Mouse (Mus musculus) CH12.LX (cell line): ENCODE measurements around the gene Kpna6.

Experiments used
- CTCF ChIP-seq, 2 experiments: IDR thresholded peaks in 1 of 2; conservative IDR thresholded peaks in 1 of 2; 2 replicates each; pipeline ENCODE4 v1.5.1; 2011 to 2012; ENCODE audit warnings: low read depth in 2 of 2, low read length in 2 of 2, improper control_type of control experiment in 1 of 2, inconsistent platforms in 1 of 2, mild to moderate bottlenecking in 1 of 2, moderate library complexity in 1 of 2
- ETS1 ChIP-seq: conservative IDR thresholded peaks from 2 replicates; pipeline ENCODE4 v1.6.1; 2012; ENCODE audit warnings: low read depth, mild to moderate bottlenecking, inconsistent platforms, low read length, improper control_type of control experiment, moderate library complexity
- HCFC1 ChIP-seq: IDR thresholded peaks from 2 replicates; pipeline ENCODE4 v1.6.1; 2012; ENCODE audit warnings: low read depth, mild to moderate bottlenecking, inconsistent platforms, low read length, improper control_type of control experiment
- KAT2A ChIP-seq: IDR thresholded peaks from 2 replicates; pipeline ENCODE4 v1.6.1; 2012; ENCODE audit warnings: low read length, improper control_type of control experiment, inconsistent platforms; ENCODE audit not compliant: insufficient replicate concordance
- MYC ChIP-seq: IDR thresholded peaks from 2 replicates; pipeline ENCODE4 v1.6.1; 2011; ENCODE audit warnings: low read depth, mild to moderate bottlenecking, improper control_type of control experiment, low read length
- NRF1 ChIP-seq: IDR thresholded peaks from 2 replicates; pipeline ENCODE4 v1.6.1; 2014; ENCODE audit warnings: low read depth, mild to moderate bottlenecking, inconsistent platforms, low read length, improper control_type of control experiment, moderate library complexity
- ZNF384 ChIP-seq: IDR thresholded peaks from 2 replicates; pipeline ENCODE4 v1.6.1; 2012; ENCODE audit warnings: low read depth, low read length, improper control_type of control experiment, inconsistent platforms

DNA sequence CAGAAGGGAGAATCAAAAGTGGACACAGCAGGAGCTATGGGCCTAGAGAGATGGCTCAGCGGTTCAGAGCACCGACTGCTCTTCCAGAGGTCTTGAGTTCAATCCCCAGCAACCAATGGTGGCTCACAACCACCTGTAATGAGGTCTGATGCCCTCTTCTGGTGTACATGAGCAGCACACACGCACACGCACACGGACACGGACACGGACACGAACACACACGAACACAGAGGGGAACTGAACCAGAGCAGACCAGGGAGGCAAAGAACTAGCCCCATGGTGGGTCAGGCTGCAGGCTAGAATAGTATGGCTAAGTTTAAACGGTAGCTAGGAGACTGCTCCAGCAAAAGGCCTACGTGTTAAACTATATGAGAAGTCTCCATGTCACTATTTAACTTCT, 9.3 kb upstream of the Kpna6 start:
- no peak for TF ChIP-seq CTCF (conservative IDR thresholded peaks at IDR 0.05 in 1 of 2, IDR thresholded peaks at IDR 0.05 in 1 of 2; ENCODE audit: low read depth in 2 of 2, low read length in 2 of 2)
- no peak for TF ChIP-seq MYC
- no peak for TF ChIP-seq HCFC1
- no peak for TF ChIP-seq NRF1
- no peak for TF ChIP-seq KAT2A
- no peak for TF ChIP-seq ZNF384
- TF ChIP-seq ETS1: no peak
